Mouse (Mus musculus): ENCODE data around the gene Dennd6a. TPM values are rescaled to one million over a fixed set of nuclear protein-coding genes. Genes with fewer than 3 reads are reported as not detected.

The Dennd6a gene
- polyA plus RNA-seq, 2 experiments, result 5.3 to 10.8 TPM

- H3K4me3 ChIP-seq (ENCODE audit: insufficient read depth in 1 of 2, low read depth in 2 of 2, low read length in 2 of 2), result no peak overlapping the region
- H3K9me3 ChIP-seq (ENCODE audit: control insufficient read depth, low read length), result no peaks in the 10 kb centered on the region
- 33% methylated on average over 2 of the region's 2 CpGs for WGBS (ENCODE audit: insufficient replicate concordance)
- ATAC-seq (ENCODE audit: insufficient read depth) (no peak), DNase-seq (ENCODE audit: low read depth in 3 of 3, low spot score in 3 of 3) (no peak)
- no peak overlapping the region for H3K4me2 ChIP-seq (ENCODE audit: low read depth)
- TF ChIP-seq CTCF (IDR thresholded peaks at IDR 0.05; ENCODE audit: low read depth), result no peak
- TF ChIP-seq EP300 (IDR thresholded peaks at IDR 0.05; ENCODE audit: low read depth), result no peak
- H3K27ac ChIP-seq, result no peak overlapping the region
- H3K36me3 ChIP-seq (replicated peaks; ENCODE audit: control insufficient read depth, insufficient read depth, low read depth), result no peaks in the 10 kb centered on the region
- H3K9ac ChIP-seq (replicated peaks), result no peak overlapping the region
- peaks cover 0 to 4% of the 10 kb centered on the region in 2 experiments; a peak in 1 of 4 replicates for H3K4me1 ChIP-seq (replicated peaks; ENCODE audit: control insufficient read depth in 2 of 2, insufficient read depth in 2 of 2, low read length in 1 of 2)
- H3K27me3 ChIP-seq (ENCODE audit: control insufficient read depth, insufficient read depth, low read length), result no peaks in the 10 kb centered on the region
Observed at GRCm38 (mm10) chr14:26552441-26552840, 21.2 kb upstream of the Dennd6a start.

GRCm38 (mm10) chr14:26552853-26553252 is 20.8 kb upstream of the Dennd6a start:
- Histone ChIP-seq H3K27me3 (ENCODE audit: control insufficient read depth, insufficient read depth, low read length) (no peaks in the 10 kb centered on the region), H3K4me3 (ENCODE audit: insufficient read depth in 1 of 2, low read depth in 2 of 2, low read length in 2 of 2) (no peak overlapping the region), H3K27ac (no peak overlapping the region), H3K4me1 (replicated peaks; ENCODE audit: control insufficient read depth in 2 of 2, insufficient read depth in 2 of 2, low read length in 1 of 2) (peaks cover 0 to 4% of the 10 kb centered on the region in 2 experiments; a peak in 1 of 4 replicates), H3K36me3 (replicated peaks; ENCODE audit: control insufficient read depth, insufficient read depth, low read depth) (no peaks in the 10 kb centered on the region), H3K4me2 (ENCODE audit: low read depth) (no peak overlapping the region), H3K9me3 (ENCODE audit: control insufficient read depth, low read length) (no peaks in the 10 kb centered on the region), H3K9ac (replicated peaks) (no peak overlapping the region)
- no peak for ATAC-seq (ENCODE audit: insufficient read depth)
- no peak for TF ChIP-seq CTCF (IDR thresholded peaks at IDR 0.05; ENCODE audit: low read depth)
- TF ChIP-seq EP300 (IDR thresholded peaks at IDR 0.05; ENCODE audit: low read depth), result no peak
- DNase-seq (ENCODE audit: low read depth in 3 of 3, low spot score in 3 of 3), result no peak
- 17% methylated on average over 3 of the region's 3 CpGs for WGBS (ENCODE audit: insufficient replicate concordance)

- Histone ChIP-seq H3K27me3 (ENCODE audit: control insufficient read depth, insufficient read depth, low read length) (no peaks in the 10 kb centered on the region), H3K4me2 (ENCODE audit: low read depth) (no peak overlapping the region), H3K4me3 (ENCODE audit: insufficient read depth in 1 of 2, low read depth in 2 of 2, low read length in 2 of 2) (no peak overlapping the region), H3K9ac (replicated peaks) (no peak overlapping the region), H3K27ac (no peak overlapping the region), H3K9me3 (ENCODE audit: control insufficient read depth, low read length) (no peaks in the 10 kb centered on the region), H3K4me1 (replicated peaks; ENCODE audit: control insufficient read depth in 2 of 2, insufficient read depth in 2 of 2, low read length in 1 of 2) (peaks cover 0 to 4% of the 10 kb centered on the region in 2 experiments; a peak in 1 of 4 replicates), H3K36me3 (replicated peaks; ENCODE audit: control insufficient read depth, insufficient read depth, low read depth) (no peaks in the 10 kb centered on the region)
- WGBS (ENCODE audit: insufficient replicate concordance), result 65% methylated on average over 1 of the region's 1 CpGs
- no peak for ATAC-seq (ENCODE audit: insufficient read depth)
- no peak for TF ChIP-seq EP300 (IDR thresholded peaks at IDR 0.05; ENCODE audit: low read depth)
- no peak for TF ChIP-seq CTCF (IDR thresholded peaks at IDR 0.05; ENCODE audit: low read depth)
- DNase-seq (ENCODE audit: low read depth in 3 of 3, low spot score in 3 of 3), result no peak
Observed at GRCm38 (mm10) chr14:26557581-26557980, 16.1 kb upstream of the Dennd6a start.

- H3K4me2 ChIP-seq (ENCODE audit: low read depth), result no peak overlapping the region
- H3K4me3 ChIP-seq (ENCODE audit: insufficient read depth in 1 of 2, low read depth in 2 of 2, low read length in 2 of 2), result no peak overlapping the region
- no peaks in the 10 kb centered on the region for H3K4me1 ChIP-seq (replicated peaks; ENCODE audit: control insufficient read depth in 2 of 2, insufficient read depth in 2 of 2, low read length in 1 of 2)
- no peaks in the 10 kb centered on the region for H3K36me3 ChIP-seq (replicated peaks; ENCODE audit: control insufficient read depth, insufficient read depth, low read depth)
- no peaks in the 10 kb centered on the region for H3K9me3 ChIP-seq (ENCODE audit: control insufficient read depth, low read length)
- H3K27ac ChIP-seq, result no peak overlapping the region
- no peak overlapping the region for H3K9ac ChIP-seq (replicated peaks)
- DNase-seq (ENCODE audit: low read depth in 3 of 3, low spot score in 3 of 3) (no peak), ATAC-seq (ENCODE audit: insufficient read depth) (no peak)
- 78% methylated on average over 7 of the region's 7 CpGs for WGBS (ENCODE audit: insufficient replicate concordance)
- no peak for TF ChIP-seq EP300 (IDR thresholded peaks at IDR 0.05; ENCODE audit: low read depth)
- TF ChIP-seq CTCF (IDR thresholded peaks at IDR 0.05; ENCODE audit: low read depth), result no peak
- no peaks in the 10 kb centered on the region for H3K27me3 ChIP-seq (ENCODE audit: control insufficient read depth, insufficient read depth, low read length)
Observed at GRCm38 (mm10) chr14:26558536-26558935, 15.1 kb upstream of the Dennd6a start.

- H3K9ac ChIP-seq (replicated peaks), result no peak overlapping the region
- WGBS (ENCODE audit: insufficient replicate concordance), result 57% methylated on average over 2 of the region's 2 CpGs
- H3K27me3 ChIP-seq (ENCODE audit: control insufficient read depth, insufficient read depth, low read length), result no peaks in the 10 kb centered on the region
- DNase-seq (ENCODE audit: low read depth in 3 of 3, low spot score in 3 of 3), result no peak
- no peak overlapping the region for H3K27ac ChIP-seq
- H3K4me2 ChIP-seq (ENCODE audit: low read depth), result no peak overlapping the region
- H3K9me3 ChIP-seq (ENCODE audit: control insufficient read depth, low read length), result no peaks in the 10 kb centered on the region
- H3K36me3 ChIP-seq (replicated peaks; ENCODE audit: control insufficient read depth, insufficient read depth, low read depth), result no peaks in the 10 kb centered on the region
- H3K4me1 ChIP-seq (replicated peaks; ENCODE audit: control insufficient read depth in 2 of 2, insufficient read depth in 2 of 2, low read length in 1 of 2), result no peaks in the 10 kb centered on the region
- no peak for ATAC-seq (ENCODE audit: insufficient read depth)
- H3K4me3 ChIP-seq (ENCODE audit: insufficient read depth in 1 of 2, low read depth in 2 of 2, low read length in 2 of 2), result no peak overlapping the region
- no peak for TF ChIP-seq EP300 (IDR thresholded peaks at IDR 0.05; ENCODE audit: low read depth)
- TF ChIP-seq CTCF (IDR thresholded peaks at IDR 0.05; ENCODE audit: low read depth), result no peak
Observed at GRCm38 (mm10) chr14:26562247-26562646, 11.4 kb upstream of the Dennd6a start.

Measured in liver, embryonic 14.5 days (tissue).